Mouse (Mus musculus) megakaryocyte-erythroid progenitor cell, adult 5-6 weeks (primary cell): ENCODE data around the gene Magi2. TPM values are rescaled to one million over a fixed set of nuclear protein-coding genes. Genes with fewer than 3 reads are reported as not detected.

Source experiments
- ATAC-seq: replicated peaks from 2 replicates; pipeline ENCODE4 v1.8.0; 2016; ENCODE audit warnings: mild to moderate bottlenecking, inconsistent platforms; ENCODE audit not compliant: severe bottlenecking, poor library complexity, low FRiP score, low TSS enrichment
- total RNA-seq, 2 experiments: library from RNA; stranded (forward) in 1 of 2; stranded (reverse) in 1 of 2; fragments of 200-1000, 215-1000 nt in 1 of 2; fragments of >200 nt in 1 of 2; fragmentation: Nextera tagmentation in 1 of 2; gene quantifications; 2 replicates each; pipeline ENCODE4 v1.2.3; 2014 to 2017

Magi2 gene
- total RNA-seq, 2 experiments from 2014 or later: 0.23 to 0.52 TPM

- ATAC-seq: no peak
These were observed 828.2 kb downstream of the Magi2 start for GRCm38 (mm10) chr5:20055000-20055399.

GRCm38 (mm10) chr5:20056074-20056842 lies 829.4 kb downstream of the Magi2 start:
- no peak for ATAC-seq

- no peak for ATAC-seq
These were observed 830.0 kb downstream of the Magi2 start for GRCm38 (mm10) chr5:20056856-20057255.

GRCm38 (mm10) chr5:20062011-20062410 lies 835.2 kb downstream of the Magi2 start:
- ATAC-seq: no peak

GRCm38 (mm10) chr5:20065081-20065480 lies 838.2 kb downstream of the Magi2 start:
- ATAC-seq: no peak

- no peak for ATAC-seq
These were observed 841.7 kb downstream of the Magi2 start for GRCm38 (mm10) chr5:20068496-20068895.

GRCm38 (mm10) chr5:20068921-20069486 lies 842.2 kb downstream of the Magi2 start:
- no peak for ATAC-seq

- ATAC-seq: no peak
These were observed 847.3 kb downstream of the Magi2 start for GRCm38 (mm10) chr5:20074101-20074500.

GRCm38 (mm10) chr5:20074867-20075266 lies 848.0 kb downstream of the Magi2 start:
- no peak for ATAC-seq

GRCm38 (mm10) chr5:20078931-20079330 lies 852.1 kb downstream of the Magi2 start:
- no peak for ATAC-seq

- ATAC-seq: no peak; the same call in 1 of the 2 replicates
These were observed 853.9 kb downstream of the Magi2 start for GRCm38 (mm10) chr5:20080605-20081309.

- no peak for ATAC-seq
These were observed 855.5 kb downstream of the Magi2 start for GRCm38 (mm10) chr5:20082368-20082767.

- ATAC-seq: no peak
These were observed 860.2 kb downstream of the Magi2 start for GRCm38 (mm10) chr5:20087083-20087482.

GRCm38 (mm10) chr5:20103869-20104268 lies 877.0 kb downstream of the Magi2 start:
- ATAC-seq: no peak

- ATAC-seq: no peak
These were observed 877.7 kb downstream of the Magi2 start for GRCm38 (mm10) chr5:20104496-20104895.

- no peak for ATAC-seq
These were observed 882.7 kb downstream of the Magi2 start for GRCm38 (mm10) chr5:20109496-20109895.

GRCm38 (mm10) chr5:20117156-20117555 lies 890.3 kb downstream of the Magi2 start:
- no peak for ATAC-seq

- ATAC-seq: no peak
These were observed 913.4 kb downstream of the Magi2 start for GRCm38 (mm10) chr5:20140235-20140634.

- ATAC-seq: no peak
These were observed 914.0 kb downstream of the Magi2 start for GRCm38 (mm10) chr5:20140662-20141444.
